Mouse (Mus musculus) CD4-positive helper T cell, adult 2 months (primary cell): ENCODE data around the gene Spata45.

Experiments
- DNase-seq: peaks from one replicate; pipeline ENCODE4 v3.0.0-alpha.2; 2012; ENCODE audit warnings: low read depth, missing footprints, low spot score

The Spata45 gene

GRCm38 (mm10) chr1:191083230-191083629, 46.8 kb downstream of the Spata45 start:
- no peak for DNase-seq

- DNase-seq: peak; percentile 40
Observed at GRCm38 (mm10) chr1:191084951-191085559, 48.6 kb downstream of the Spata45 start.

GRCm38 (mm10) chr1:191085597-191085996, 49.2 kb downstream of the Spata45 start:
- no peak for DNase-seq

GRCm38 (mm10) chr1:191086304-191086878, 50.0 kb downstream of the Spata45 start:
- DNase-seq: no peak

- DNase-seq: no peak
Observed at GRCm38 (mm10) chr1:191086960-191087359, 50.5 kb downstream of the Spata45 start.

- no peak for DNase-seq
Observed at GRCm38 (mm10) chr1:191087955-191088354, 51.5 kb downstream of the Spata45 start.

- DNase-seq: no peak
Observed at GRCm38 (mm10) chr1:191089355-191089754, 52.9 kb downstream of the Spata45 start.

GRCm38 (mm10) chr1:191092050-191092449, 55.6 kb downstream of the Spata45 start:
- DNase-seq: no peak
